Mouse (Mus musculus): Measurements from ENCODE around the gene Rchy1. TPM values are rescaled to one million over a fixed set of nuclear protein-coding genes. Genes with fewer than 3 reads are reported as not detected.
"Not testable (repeated sequence)": the region's sequence is repeated elsewhere in the genome, so short reads cannot be mapped to it uniquely, and the experiment has no call there.

Rchy1 gene
- total and polyA plus RNA-seq, 2 experiments from 2014 or later = 35.6 to 81.2 TPM

GRCm38 (mm10) chr5:91960606-91961254 lies 2.1 kb downstream of the Rchy1 start:
- Histone ChIP-seq H3K27ac (no peak overlapping the region; the same call in 1 of the 2 replicates), H3K36me3 (ENCODE audit: insufficient read depth, low read length) (peaks cover 7% of the 10 kb centered on the region; the same call in 1 of the 2 replicates), H3K4me2 (ENCODE audit: low read depth, low read length) (peak overlapping the region; percentile 59), H3K9ac (replicated peaks; ENCODE audit: low read length) (no peak overlapping the region; the same call in 1 of the 2 replicates), H3K9me3 (ENCODE audit: low read length) (no peaks in the 10 kb centered on the region), H3K4me1 (ENCODE audit: insufficient read depth, low read length) (peaks cover 13% of the 10 kb centered on the region), H3K4me3 (ENCODE audit: low read length) (peak overlapping the region; percentile 55; the same call in 1 of the 2 replicates), H3K27me3 (ENCODE audit: insufficient read depth, low read length) (no peaks in the 10 kb centered on the region)
- ATAC-seq (no peak), DNase-seq (ENCODE audit: low spot score) (no peak)
- TF ChIP-seq CTCF (IDR thresholded peaks at IDR 0.05; ENCODE audit: low read depth) = no peak
- 41% methylated on average over 3 of the region's 3 CpGs for WGBS

DNA sequence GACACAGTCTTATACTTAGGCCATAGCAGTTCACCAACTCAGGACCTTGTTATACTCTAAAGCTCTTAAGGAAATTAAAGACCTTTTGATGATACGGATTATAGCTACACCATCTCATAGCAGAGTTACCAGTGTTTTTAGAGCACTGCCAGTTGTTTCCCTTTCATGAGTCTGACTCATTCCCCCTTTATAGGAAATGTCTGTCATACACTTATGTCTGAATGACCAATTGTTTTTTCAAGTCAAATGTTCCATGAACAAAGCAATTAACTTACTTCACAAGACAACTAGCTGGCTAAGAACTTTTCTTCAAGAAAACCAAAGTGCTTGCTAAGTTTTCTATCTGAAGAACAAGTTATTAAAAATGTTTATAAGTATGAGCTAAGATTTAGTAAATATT lies 2.9 kb downstream of the Rchy1 start:
- WGBS = 82% methylated on average over 1 of the region's 1 CpGs
- H3K36me3 ChIP-seq (ENCODE audit: insufficient read depth, low read length) = peaks cover 7% of the 10 kb centered on the region; the same call in 1 of the 2 replicates
- H3K27me3 ChIP-seq (ENCODE audit: insufficient read depth, low read length) = no peaks in the 10 kb centered on the region
- no peak overlapping the region for H3K4me3 ChIP-seq (ENCODE audit: low read length)
- H3K4me1 ChIP-seq (ENCODE audit: insufficient read depth, low read length) = peaks cover 13% of the 10 kb centered on the region
- TF ChIP-seq CTCF (IDR thresholded peaks at IDR 0.05; ENCODE audit: low read depth) = no peak
- no peaks in the 10 kb centered on the region for H3K9me3 ChIP-seq (ENCODE audit: low read length)
- H3K4me2 ChIP-seq (ENCODE audit: low read depth, low read length) = peak overlapping the region; percentile 59
- no peak overlapping the region for H3K9ac ChIP-seq (replicated peaks; ENCODE audit: low read length)
- H3K27ac ChIP-seq = no peak overlapping the region
- ATAC-seq (no peak), DNase-seq (ENCODE audit: low spot score) (no peak)

DNA sequence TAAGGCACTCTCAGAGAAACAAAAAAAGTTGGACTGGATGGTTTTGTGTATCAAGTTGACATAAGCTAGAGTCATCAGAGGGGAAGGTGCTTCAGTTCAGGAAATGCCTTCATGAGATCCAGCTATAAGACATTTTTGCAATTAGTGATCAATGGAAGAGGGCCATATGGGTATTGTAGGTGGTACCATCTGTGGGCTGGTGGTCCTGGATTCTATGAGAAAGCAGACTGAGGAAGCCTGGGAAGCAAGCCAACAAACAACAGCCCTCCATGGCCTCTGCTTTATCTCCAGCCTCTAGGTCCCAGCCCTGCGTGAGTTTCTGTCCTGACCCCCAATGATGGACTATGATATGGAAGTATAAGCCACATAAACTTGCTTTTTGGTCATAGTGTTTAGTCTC lies 3.8 kb downstream of the Rchy1 start:
- H3K27me3 ChIP-seq (ENCODE audit: insufficient read depth, low read length) = no peaks in the 10 kb centered on the region
- H3K27ac ChIP-seq = no peak overlapping the region
- H3K9ac ChIP-seq (replicated peaks; ENCODE audit: low read length) = no peak overlapping the region
- H3K4me2 ChIP-seq (ENCODE audit: low read depth, low read length) = no peak overlapping the region
- no peak for TF ChIP-seq CTCF (IDR thresholded peaks at IDR 0.05; ENCODE audit: low read depth)
- ATAC-seq (no peak), DNase-seq (ENCODE audit: low spot score) (no peak)
- peaks cover 13% of the 10 kb centered on the region for H3K4me1 ChIP-seq (ENCODE audit: insufficient read depth, low read length)
- peaks cover 11% of the 10 kb centered on the region for H3K36me3 ChIP-seq (ENCODE audit: insufficient read depth, low read length)
- no peaks in the 10 kb centered on the region for H3K9me3 ChIP-seq (ENCODE audit: low read length)
- WGBS = 50% methylated on average over 1 of the region's 1 CpGs
- H3K4me3 ChIP-seq (ENCODE audit: low read length) = no peak overlapping the region

- Histone ChIP-seq H3K4me2 (ENCODE audit: low read depth, low read length) (no peak overlapping the region), H3K36me3 (ENCODE audit: insufficient read depth, low read length) (peaks cover 18% of the 10 kb centered on the region), H3K27me3 (ENCODE audit: insufficient read depth, low read length) (no peaks in the 10 kb centered on the region), H3K4me1 (ENCODE audit: insufficient read depth, low read length) (peaks cover 13% of the 10 kb centered on the region), H3K27ac (no peak overlapping the region), H3K9me3 (ENCODE audit: low read length) (no peaks in the 10 kb centered on the region), H3K9ac (replicated peaks; ENCODE audit: low read length) (no peak overlapping the region), H3K4me3 (ENCODE audit: low read length) (no peak overlapping the region)
- no peak for ATAC-seq
- no peak for DNase-seq (ENCODE audit: low spot score)
- WGBS = 93% methylated on average over 3 of the region's 3 CpGs
- no peak for TF ChIP-seq CTCF (IDR thresholded peaks at IDR 0.05; ENCODE audit: low read depth)
These were observed 5.7 kb downstream of the Rchy1 start for GRCm38 (mm10) chr5:91956991-91957760.

- DNase-seq (ENCODE audit: low spot score) (peak; percentile 75), ATAC-seq (no peak)
- H3K27me3 ChIP-seq (ENCODE audit: insufficient read depth, low read length) = no peaks in the 10 kb centered on the region
- H3K9me3 ChIP-seq (ENCODE audit: low read length) = no peaks in the 10 kb centered on the region
- no peak overlapping the region for H3K9ac ChIP-seq (replicated peaks; ENCODE audit: low read length)
- no peak overlapping the region for H3K4me3 ChIP-seq (ENCODE audit: low read length)
- no peak overlapping the region for H3K27ac ChIP-seq
- peaks cover 30% of the 10 kb centered on the region for H3K36me3 ChIP-seq (ENCODE audit: insufficient read depth, low read length)
- TF ChIP-seq CTCF (IDR thresholded peaks at IDR 0.05; ENCODE audit: low read depth) = peak; percentile 60
- no peaks in the 10 kb centered on the region for H3K4me1 ChIP-seq (ENCODE audit: insufficient read depth, low read length)
- no peak overlapping the region for H3K4me2 ChIP-seq (ENCODE audit: low read depth, low read length)
These were observed 11.5 kb downstream of the Rchy1 start for GRCm38 (mm10) chr5:91951404-91951803.

DNA sequence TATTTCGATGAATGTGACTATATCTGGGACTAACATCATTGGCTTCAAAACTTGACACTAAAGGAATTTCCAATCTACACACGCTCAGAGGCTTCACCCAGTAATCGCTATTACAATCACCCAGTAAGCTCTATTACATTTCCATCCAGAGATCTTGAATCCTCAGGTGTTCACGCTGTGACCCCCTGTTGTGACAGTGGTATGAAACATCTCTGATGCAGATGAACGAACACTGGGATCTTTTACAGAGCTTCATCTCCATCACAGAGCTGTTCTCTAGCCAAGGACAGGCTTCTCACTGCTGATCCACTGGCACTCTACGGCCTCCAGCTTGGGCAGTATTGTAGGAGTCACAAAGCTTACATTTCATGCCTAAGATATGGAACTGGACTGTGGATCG lies 13.4 kb downstream of the Rchy1 start:
- Histone ChIP-seq H3K36me3 (ENCODE audit: insufficient read depth, low read length) (peaks cover 33% of the 10 kb centered on the region), H3K27me3 (ENCODE audit: insufficient read depth, low read length) (no peaks in the 10 kb centered on the region), H3K27ac (no peak overlapping the region), H3K9me3 (ENCODE audit: low read length) (no peaks in the 10 kb centered on the region), H3K4me3 (ENCODE audit: low read length) (no peak overlapping the region), H3K9ac (replicated peaks; ENCODE audit: low read length) (no peak overlapping the region), H3K4me2 (ENCODE audit: low read depth, low read length) (no peak overlapping the region), H3K4me1 (ENCODE audit: insufficient read depth, low read length) (no peaks in the 10 kb centered on the region)
- ATAC-seq = no peak
- DNase-seq (ENCODE audit: low spot score) = no peak
- TF ChIP-seq CTCF (IDR thresholded peaks at IDR 0.05; ENCODE audit: low read depth) = no peak
- WGBS = 84% methylated on average over 7 of the region's 7 CpGs

DNA sequence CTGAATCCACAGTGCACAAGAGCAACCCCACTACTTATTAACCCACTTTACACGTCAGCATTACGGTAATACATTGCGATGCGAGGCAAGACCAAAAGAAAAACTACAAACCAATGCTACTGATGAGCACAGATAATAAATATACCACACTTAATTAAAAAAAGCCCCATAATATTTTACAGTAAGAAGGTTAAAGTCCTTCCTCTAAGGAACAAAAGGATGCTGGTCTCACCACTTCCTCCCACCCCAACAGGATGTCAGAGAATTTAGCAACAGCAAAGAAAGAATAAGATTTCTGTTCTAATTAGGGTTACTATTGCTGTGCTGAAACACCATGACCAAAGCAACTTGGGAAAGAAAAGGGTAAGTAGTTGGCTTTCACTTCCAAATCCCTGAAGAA lies 15.9 kb downstream of the Rchy1 start:
- 97% methylated on average over 4 of the region's 4 CpGs for WGBS
- Histone ChIP-seq H3K27me3 (ENCODE audit: insufficient read depth, low read length) (no peaks in the 10 kb centered on the region), H3K9me3 (ENCODE audit: low read length) (no peaks in the 10 kb centered on the region), H3K4me1 (ENCODE audit: insufficient read depth, low read length) (no peaks in the 10 kb centered on the region), H3K27ac (no peak overlapping the region), H3K9ac (replicated peaks; ENCODE audit: low read length) (no peak overlapping the region), H3K4me3 (ENCODE audit: low read length) (no peak overlapping the region), H3K36me3 (ENCODE audit: insufficient read depth, low read length) (peaks cover 22% of the 10 kb centered on the region; the same call in 1 of the 2 replicates), H3K4me2 (ENCODE audit: low read depth, low read length) (no peak overlapping the region)
- TF ChIP-seq CTCF (IDR thresholded peaks at IDR 0.05; ENCODE audit: low read depth) = no peak
- no peak for DNase-seq (ENCODE audit: low spot score)
- no peak for ATAC-seq

DNA sequence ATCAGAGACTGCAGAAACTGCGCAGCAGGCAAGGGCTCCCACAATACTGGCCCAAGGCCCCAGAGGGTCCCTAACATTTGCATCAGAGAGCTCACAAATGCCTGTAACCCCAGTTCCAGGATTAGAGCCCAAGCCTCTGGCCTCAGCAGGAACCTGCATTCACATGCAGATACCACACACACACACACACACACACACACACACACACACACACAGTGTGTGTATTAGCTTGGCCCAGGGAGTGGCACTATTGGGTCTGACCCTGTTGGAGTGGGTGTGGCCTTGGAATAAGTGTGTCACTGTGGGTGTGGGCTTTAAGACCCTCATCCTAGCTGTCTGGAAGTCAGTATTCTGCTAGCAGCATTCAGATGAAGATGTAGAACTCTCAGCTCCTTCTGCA lies 17.3 kb downstream of the Rchy1 start:
- WGBS = 79% methylated on average over 1 of the region's 1 CpGs

More for the DNA sequence above, 17.3 kb downstream of the Rchy1 start:
- H3K9me3 ChIP-seq (ENCODE audit: low read length); H3K4me3 ChIP-seq (ENCODE audit: low read length); H3K27ac ChIP-seq; H3K27me3 ChIP-seq (ENCODE audit: insufficient read depth, low read length); H3K9ac ChIP-seq (replicated peaks; ENCODE audit: low read length); ATAC-seq; DNase-seq (ENCODE audit: low spot score); H3K4me1 ChIP-seq (ENCODE audit: insufficient read depth, low read length); H3K4me2 ChIP-seq (ENCODE audit: low read depth, low read length): not testable (repeated sequence)
- H3K36me3 ChIP-seq (ENCODE audit: insufficient read depth, low read length) = peaks cover 22% of the 10 kb centered on the region; the same call in 1 of the 2 replicates
